Mouse (Mus musculus) MEL (cell line): ENCODE measurements around the gene Psen2. TPM values are rescaled to one million over a fixed set of nuclear protein-coding genes. Genes with fewer than 3 reads are reported as not detected.

Experiments used
- DNase-seq: peaks from one replicate; pipeline ENCODE4 v3.0.0; 2011; ENCODE audit warnings: low read depth, low spot score
- H3K27ac ChIP-seq: 2 replicates; pipeline ENCODE4 v1.5.1; 2012; ENCODE audit warnings: low read depth, mild to moderate bottlenecking, control low read depth, low read length, moderate library complexity; ENCODE audit not compliant: control insufficient read depth
- H3K27me3 ChIP-seq, 2 experiments: fragments of 150-350 bp in 1 of 2; sonication (generic) in 1 of 2; 2 replicates each; pipeline ENCODE4 v1.6.1; 2012; ENCODE audit warnings: low read length in 2 of 2, mild to moderate bottlenecking in 2 of 2, improper control_type of control experiment in 1 of 2, moderate library complexity in 1 of 2; ENCODE audit not compliant: insufficient read depth in 2 of 2, control insufficient read depth in 1 of 2
- H3K36me3 ChIP-seq, 2 experiments: 2 replicates each; pipeline ENCODE4 v1.6.1; 2012 to 2014; ENCODE audit warnings: low read length in 2 of 2, improper control_type of control experiment in 1 of 2, inconsistent platforms in 1 of 2, mild to moderate bottlenecking in 1 of 2; ENCODE audit not compliant: insufficient read depth in 2 of 2, control insufficient read depth in 1 of 2
- H3K4me1 ChIP-seq, 2 experiments: fragments of 150-350 bp in 1 of 2; sonication (generic) in 1 of 2; 2 replicates each; pipeline ENCODE4 v1.6.1; 2012; ENCODE audit warnings: low read length in 2 of 2, improper control_type of control experiment in 1 of 2, mild to moderate bottlenecking in 1 of 2; ENCODE audit not compliant: insufficient read depth in 2 of 2, control insufficient read depth in 1 of 2
- H3K4me3 ChIP-seq, 2 experiments: fragments of 150-350 bp in 1 of 2; sonication (generic) in 1 of 2; 2 replicates each; pipeline ENCODE4 v1.5.1; 2012; ENCODE audit warnings: low read depth in 2 of 2, low read length in 2 of 2, mild to moderate bottlenecking in 2 of 2, moderate library complexity in 2 of 2, control low read depth in 1 of 2, improper control_type of control experiment in 1 of 2; ENCODE audit not compliant: control insufficient read depth in 1 of 2, insufficient read depth in 1 of 2
- H3K79me2 ChIP-seq: 2 replicates; pipeline ENCODE4 v1.6.1; 2012; ENCODE audit warnings: mild to moderate bottlenecking, low read length, moderate library complexity; ENCODE audit not compliant: control insufficient read depth, poor library complexity, insufficient read depth
- H3K9ac ChIP-seq: 2 replicates; pipeline ENCODE4 v1.6.1; 2012; ENCODE audit warnings: low read depth, mild to moderate bottlenecking, control low read depth, low read length, moderate library complexity; ENCODE audit not compliant: control insufficient read depth, poor library complexity, severe bottlenecking
- H3K9me3 ChIP-seq: fragments of 150-350 bp; sonication (generic); replicated peaks from 2 replicates; pipeline ENCODE4 v1.6.1; 2012; ENCODE audit warnings: mild to moderate bottlenecking, low read length, improper control_type of control experiment, moderate library complexity; ENCODE audit not compliant: insufficient read depth
- BHLHE40 ChIP-seq: IDR thresholded peaks from 2 replicates; pipeline ENCODE4 v1.6.1; 2012; ENCODE audit warnings: low read depth, mild to moderate bottlenecking, inconsistent platforms, low read length, improper control_type of control experiment, borderline replicate concordance
- ELF1 ChIP-seq: IDR thresholded peaks from 2 replicates; pipeline ENCODE4 v1.6.1; 2014; ENCODE audit warnings: low read depth, mild to moderate bottlenecking, inconsistent platforms, low read length, improper control_type of control experiment, moderate library complexity
- HCFC1 ChIP-seq: IDR thresholded peaks from 2 replicates; pipeline ENCODE4 v1.6.1; 2012; ENCODE audit warnings: low read depth, mild to moderate bottlenecking, inconsistent platforms, low read length, improper control_type of control experiment, moderate library complexity
- MAX ChIP-seq: IDR thresholded peaks from 2 replicates; pipeline ENCODE4 v1.6.1; 2011; ENCODE audit warnings: low read length, improper control_type of control experiment
- MAZ ChIP-seq: IDR thresholded peaks from 2 replicates; pipeline ENCODE4 v1.6.1; 2012; ENCODE audit warnings: low read depth, mild to moderate bottlenecking, inconsistent platforms, low read length, improper control_type of control experiment
- MXI1 ChIP-seq: IDR thresholded peaks from 2 replicates; pipeline ENCODE4 v1.6.1; 2011; ENCODE audit warnings: mild to moderate bottlenecking, low read depth, low read length, improper control_type of control experiment
- MYC ChIP-seq: IDR thresholded peaks from 2 replicates; pipeline ENCODE4 v1.6.1; 2011; ENCODE audit warnings: low read depth, mild to moderate bottlenecking, low read length, improper control_type of control experiment, moderate library complexity
- POLR2A ChIP-seq, 2 experiments: IDR thresholded peaks; 2 replicates each; pipeline ENCODE4 v1.6.1; 2011 to 2012; ENCODE audit warnings: low read length in 2 of 2, mild to moderate bottlenecking in 2 of 2, control low read depth in 1 of 2, improper control_type of control experiment in 1 of 2, low read depth in 1 of 2, moderate library complexity in 1 of 2; ENCODE audit not compliant: control insufficient read depth in 1 of 2, insufficient read depth in 1 of 2, poor library complexity in 1 of 2
- RAD21 ChIP-seq: IDR thresholded peaks from 2 replicates; pipeline ENCODE4 v1.6.1; 2011; ENCODE audit warnings: mild to moderate bottlenecking, low read depth, low read length, improper control_type of control experiment
- RCOR1 ChIP-seq: IDR thresholded peaks from 2 replicates; pipeline ENCODE4 v1.6.1; 2012; ENCODE audit warnings: low read depth, mild to moderate bottlenecking, inconsistent platforms, low read length, improper control_type of control experiment
- TCF12 ChIP-seq: IDR thresholded peaks from 2 replicates; pipeline ENCODE4 v1.6.1; 2014; ENCODE audit warnings: low read depth, mild to moderate bottlenecking, inconsistent platforms, low read length, improper control_type of control experiment, moderate library complexity
- UBTF ChIP-seq: IDR thresholded peaks from 2 replicates; pipeline ENCODE4 v1.6.1; 2012; ENCODE audit warnings: low read depth, mild to moderate bottlenecking, inconsistent platforms, low read length, improper control_type of control experiment, moderate library complexity, borderline replicate concordance; ENCODE audit not compliant: insufficient read depth
- USF1 ChIP-seq: IDR thresholded peaks from 2 replicates; pipeline ENCODE4 v1.6.1; 2014; ENCODE audit warnings: low read depth, mild to moderate bottlenecking, inconsistent platforms, low read length, improper control_type of control experiment, moderate library complexity
- USF2 ChIP-seq, 2 experiments: IDR thresholded peaks; 2 replicates each; pipeline ENCODE4 v1.6.1; 2011 to 2012; ENCODE audit warnings: improper control_type of control experiment in 2 of 2, low read length in 2 of 2, borderline replicate concordance in 1 of 2, inconsistent platforms in 1 of 2, low read depth in 1 of 2, mild to moderate bottlenecking in 1 of 2; ENCODE audit not compliant: insufficient read depth in 1 of 2
- ZKSCAN1 ChIP-seq: IDR thresholded peaks from 2 replicates; pipeline ENCODE4 v1.6.1; 2012; ENCODE audit warnings: low read depth, mild to moderate bottlenecking, inconsistent platforms, low read length, improper control_type of control experiment, moderate library complexity
- ZMIZ1 ChIP-seq: IDR thresholded peaks from 2 replicates; pipeline ENCODE4 v1.6.1; 2012; ENCODE audit warnings: low read depth, mild to moderate bottlenecking, inconsistent platforms, low read length, improper control_type of control experiment, moderate library complexity
- polyA plus RNA-seq, 2 experiments: library from polyadenylated mRNA; stranded (reverse) in 1 of 2; unstranded in 1 of 2; fragments of >175 nt in 1 of 2; fragments of >200 nt in 1 of 2; gene quantifications; 2 replicates each; pipeline versions ENCODE4 v1.2.1 to v1.2.4; 2012; ENCODE audit warnings: low replicate concordance in 2 of 2, low read depth in 1 of 2; ENCODE audit not compliant: insufficient read length in 2 of 2, insufficient read depth in 1 of 2, missing spikeins in 1 of 2
- total RNA-seq: library from RNA; depleted of rRNA; stranded (reverse); fragments of 300-350 nt; gene quantifications from 2 replicates; pipeline ENCODE4 v1.2.3, GENCODE M21; 2012

Psen2 gene
- total and polyA plus RNA-seq, 3 experiments: 35.0 to 39.2 TPM; not detected in 1

DNA sequence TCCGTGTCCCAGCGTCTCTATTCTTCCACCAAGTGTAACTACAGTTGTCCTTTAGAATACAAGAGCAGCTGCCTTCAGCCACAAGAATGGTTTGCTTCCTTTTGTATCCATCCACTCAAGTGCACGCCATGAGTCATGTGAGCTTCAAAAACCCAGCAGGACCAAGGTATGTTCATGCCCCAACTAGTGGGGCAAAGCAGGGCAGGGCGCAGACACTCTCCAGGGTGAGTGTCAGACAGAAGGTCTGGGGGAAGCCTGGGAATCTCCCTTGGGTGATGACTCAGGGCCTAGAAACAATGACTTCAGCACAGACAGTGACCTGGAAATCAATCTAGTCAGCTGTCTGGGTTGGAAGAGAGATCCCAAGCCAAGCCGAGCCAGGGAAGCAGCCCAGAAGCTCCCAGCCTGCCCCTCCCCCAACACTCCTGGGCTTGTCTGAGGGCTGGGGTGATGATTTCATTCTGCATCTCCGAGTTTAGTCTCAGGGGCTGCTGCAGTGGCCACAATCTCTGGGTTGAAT is 49.6 kb upstream of the Psen2 start:
- no peak for TF ChIP-seq HCFC1
- no peak for TF ChIP-seq UBTF
- no peak for TF ChIP-seq POLR2A (IDR thresholded peaks at IDR 0.05; ENCODE audit: control insufficient read depth in 1 of 2, insufficient read depth in 1 of 2, low read depth in 1 of 2, low read length in 2 of 2, poor library complexity in 1 of 2)
- TF ChIP-seq MAX: no peak
- no peak for TF ChIP-seq ZMIZ1
- TF ChIP-seq BHLHE40: no peak
- TF ChIP-seq RAD21: no peak
- TF ChIP-seq USF2 (IDR thresholded peaks at IDR 0.05; ENCODE audit: borderline replicate concordance in 1 of 2, insufficient read depth in 1 of 2, low read depth in 1 of 2, low read length in 2 of 2): no peak
- no peak for TF ChIP-seq TCF12
- no peak for TF ChIP-seq USF1

DNA sequence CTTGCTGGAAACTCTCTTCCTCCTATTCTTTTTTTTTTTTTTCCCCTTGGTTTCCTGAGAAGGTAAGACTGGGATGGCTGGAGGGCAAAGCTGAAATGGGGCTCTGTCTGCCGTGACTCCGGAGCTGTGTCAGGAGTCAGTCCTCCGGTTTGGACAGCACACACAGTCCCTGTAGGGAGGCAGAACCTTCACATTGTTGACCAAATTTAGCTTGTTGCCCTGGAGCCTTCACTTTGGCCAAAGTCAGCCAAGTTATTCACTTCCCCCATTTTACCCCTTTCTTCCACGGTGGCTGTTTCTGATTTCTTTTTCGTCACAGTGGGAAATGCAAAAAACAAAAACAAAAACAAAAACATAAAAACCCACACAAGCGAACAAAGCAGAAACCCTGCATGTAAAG is 49.0 kb upstream of the Psen2 start:
- Histone ChIP-seq H3K36me3 (peaks cover 0 to 9% of the 10 kb centered on the region in 2 experiments; a peak in 2 of 4 replicates), H3K79me2 (no peaks in the 10 kb centered on the region), H3K9me3 (no peaks in the 10 kb centered on the region), H3K27ac (no peak overlapping the region), H3K27me3 (no peaks in the 10 kb centered on the region; a peak in 1 of 4 replicates), H3K9ac (no peak overlapping the region), H3K4me1 (peaks cover 2 to 16% of the 10 kb centered on the region in 2 experiments; a peak in 3 of 4 replicates), H3K4me3 (no peak overlapping the region)
- no peak for DNase-seq
- TF ChIP-seq MAZ: no peak

More for the DNA sequence above, 49.6 kb upstream of the Psen2 start:
- Histone ChIP-seq H3K36me3 (peaks cover 0 to 9% of the 10 kb centered on the region in 2 experiments; a peak in 2 of 4 replicates), H3K27me3 (no peaks in the 10 kb centered on the region; a peak in 1 of 4 replicates), H3K9ac (no peak overlapping the region), H3K4me1 (peaks cover 4 to 15% of the 10 kb centered on the region in 2 experiments), H3K4me3 (no peak overlapping the region), H3K79me2 (no peaks in the 10 kb centered on the region), H3K9me3 (no peaks in the 10 kb centered on the region), H3K27ac (no peak overlapping the region)
- DNase-seq: no peak

DNA sequence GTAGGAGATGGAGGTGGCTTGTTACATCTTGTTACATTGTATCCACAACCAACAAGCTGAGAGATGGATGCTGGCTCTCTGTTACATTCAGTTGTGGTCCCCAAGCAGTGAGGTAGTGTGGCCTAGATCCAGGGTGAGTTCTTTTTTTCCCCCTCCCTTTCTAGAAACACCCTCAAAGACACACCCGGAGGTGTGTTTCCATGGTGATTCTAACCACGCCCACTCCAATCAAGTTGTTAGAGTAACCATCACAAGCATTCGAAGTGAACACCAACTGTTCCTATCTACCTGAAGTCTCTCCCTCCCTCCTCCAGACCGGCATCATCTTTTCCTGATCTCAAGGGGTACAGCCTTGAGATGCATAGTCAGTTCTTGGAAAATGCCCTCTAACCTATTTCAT is 45.7 kb upstream of the Psen2 start:
- no peak overlapping the region for H3K9ac ChIP-seq
- peaks cover 2 to 20% of the 10 kb centered on the region in 2 experiments; a peak in 2 of 4 replicates for H3K4me1 ChIP-seq
- H3K4me3 ChIP-seq: no peak overlapping the region

More for the DNA sequence above, 45.7 kb upstream of the Psen2 start:
- H3K27me3 ChIP-seq: no peaks in the 10 kb centered on the region; a peak in 1 of 4 replicates
- no peak overlapping the region for H3K27ac ChIP-seq
- no peak for DNase-seq
- H3K79me2 ChIP-seq: no peaks in the 10 kb centered on the region
- peaks cover 0 to 4% of the 10 kb centered on the region in 2 experiments; a peak in 2 of 4 replicates for H3K36me3 ChIP-seq
- no peak for TF ChIP-seq RCOR1
- TF ChIP-seq ZKSCAN1: no peak
- no peak for TF ChIP-seq MYC
- TF ChIP-seq UBTF: no peak
- no peak for TF ChIP-seq ELF1
- no peak for TF ChIP-seq MXI1
- no peaks in the 10 kb centered on the region for H3K9me3 ChIP-seq
